Mouse (Mus musculus) CH12F3 (cell line): ENCODE data around the gene Atrn.

Source experiments
- in situ Hi-C: fragments of 300-500 bp; cut with MboI; formaldehyde crosslinking; loops from 2 replicates; pipeline ENCODE4 v1.14.3; 2020; ENCODE audit warnings: low sequenced_read_pairs

Gene Atrn

DNA sequence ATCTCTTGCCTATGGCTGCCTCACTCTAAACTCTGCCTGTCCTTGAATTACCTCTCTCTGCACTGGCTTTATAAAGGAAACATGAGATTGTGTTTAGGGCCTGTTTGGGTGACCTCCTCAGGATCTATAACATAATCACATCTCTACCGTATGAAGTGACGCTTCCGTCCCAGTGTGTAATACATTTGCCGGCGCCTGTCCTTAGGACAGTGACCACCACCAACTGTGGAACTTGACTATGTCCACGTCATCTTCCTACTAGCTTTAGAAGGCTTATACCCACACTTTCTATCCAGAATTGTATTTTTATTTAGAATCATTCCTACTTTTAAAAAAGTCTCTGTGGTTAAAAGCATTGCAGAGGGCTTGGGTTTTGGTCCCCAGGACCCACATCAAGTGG lies 131.9 kb downstream of the Atrn start:
- in situ Hi-C loops = no loop called here

DNA sequence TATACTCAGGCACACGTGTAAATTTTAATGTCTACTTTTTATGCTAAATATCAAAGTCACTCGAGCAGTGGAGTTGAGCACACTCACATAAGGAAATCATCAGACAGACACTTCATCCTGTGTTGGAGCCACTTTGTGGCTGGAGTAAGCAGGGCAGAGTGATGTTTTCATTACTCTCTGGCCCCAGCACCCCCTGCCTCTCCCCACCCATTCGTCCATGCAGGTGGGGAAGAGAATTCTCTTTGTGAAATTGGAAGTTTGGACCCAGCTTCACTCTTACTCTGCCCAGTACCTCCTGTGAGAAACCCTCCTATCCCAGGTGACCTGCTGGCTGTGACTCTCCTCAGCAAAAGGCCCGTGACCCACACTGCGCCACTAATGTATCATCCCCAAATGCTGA lies 132.4 kb downstream of the Atrn start:
- in situ Hi-C loops = no loop called here

DNA sequence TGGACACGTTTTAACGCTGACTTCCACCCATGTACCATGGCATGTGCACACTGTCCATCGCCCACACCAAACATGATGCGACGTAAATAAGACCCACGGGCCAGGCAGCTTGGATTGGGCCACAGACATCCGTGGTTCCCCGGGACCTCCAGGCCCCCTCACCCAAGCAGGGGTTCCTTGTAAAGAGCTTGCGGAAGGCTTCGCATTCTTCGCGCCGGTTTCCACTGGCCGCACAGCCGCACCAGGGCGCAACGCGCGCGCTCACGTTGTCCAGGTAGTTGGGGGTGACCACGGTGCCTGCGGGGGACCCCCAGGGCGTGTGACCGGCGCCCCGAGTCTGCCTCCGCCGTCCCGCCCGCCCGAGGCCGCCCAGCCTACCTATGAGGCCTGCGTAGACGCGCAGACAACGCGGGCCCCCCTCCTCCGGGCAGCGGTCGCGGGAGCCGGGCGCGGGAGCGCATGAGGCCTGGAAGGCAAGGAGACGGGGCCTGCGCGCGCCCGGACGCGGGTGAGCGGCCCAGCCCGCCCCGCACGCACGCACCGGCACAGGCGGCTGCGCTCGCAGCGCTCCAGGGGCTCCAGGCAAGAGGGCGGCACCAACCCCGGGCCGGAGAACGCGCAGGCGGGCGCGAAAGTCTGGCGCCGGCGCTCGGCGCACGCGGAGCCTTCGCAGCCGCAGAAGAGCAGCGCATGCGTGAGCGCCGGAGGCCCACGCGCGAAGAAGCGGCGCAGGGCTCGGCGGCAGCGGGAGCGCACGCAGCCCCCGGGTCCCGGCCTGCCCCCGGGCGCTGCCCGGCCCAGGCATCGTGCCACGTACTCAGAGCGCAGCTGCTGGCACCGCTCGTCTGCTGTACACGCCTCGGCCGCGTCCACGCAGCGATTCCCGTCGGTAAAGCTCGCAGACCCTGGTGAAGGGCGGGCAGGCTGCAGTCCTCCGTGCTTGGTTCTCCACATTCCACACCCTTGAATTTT lies 134.8 kb downstream of the Atrn start:
- in situ Hi-C loops = no loop called here

DNA sequence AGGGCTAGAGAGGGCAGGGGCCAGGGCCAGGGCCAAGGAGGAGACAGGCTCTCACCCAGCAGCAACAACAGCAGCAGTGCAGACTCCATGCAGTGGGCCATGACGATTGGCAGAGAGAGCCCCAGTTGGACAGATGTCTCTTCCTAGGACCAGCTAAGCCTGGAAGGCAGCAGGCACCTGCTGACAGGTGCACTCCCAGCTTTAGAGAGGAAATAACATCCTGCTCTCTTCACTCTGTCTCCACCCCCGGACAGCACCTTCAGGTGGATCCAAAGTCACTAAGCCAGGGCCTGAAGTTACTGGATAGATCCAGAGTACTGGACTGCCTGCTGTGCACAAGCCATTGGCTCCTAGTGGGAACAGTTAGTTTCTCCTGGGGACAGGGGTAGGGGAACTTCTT lies 136.7 kb downstream of the Atrn start, which contains the start of gene Gfra4:
Gene Gfra4, minus strand, starts transcription at position 101 of the 400 bp plus-strand sequence.
- in situ Hi-C loops = no loop called here

DNA sequence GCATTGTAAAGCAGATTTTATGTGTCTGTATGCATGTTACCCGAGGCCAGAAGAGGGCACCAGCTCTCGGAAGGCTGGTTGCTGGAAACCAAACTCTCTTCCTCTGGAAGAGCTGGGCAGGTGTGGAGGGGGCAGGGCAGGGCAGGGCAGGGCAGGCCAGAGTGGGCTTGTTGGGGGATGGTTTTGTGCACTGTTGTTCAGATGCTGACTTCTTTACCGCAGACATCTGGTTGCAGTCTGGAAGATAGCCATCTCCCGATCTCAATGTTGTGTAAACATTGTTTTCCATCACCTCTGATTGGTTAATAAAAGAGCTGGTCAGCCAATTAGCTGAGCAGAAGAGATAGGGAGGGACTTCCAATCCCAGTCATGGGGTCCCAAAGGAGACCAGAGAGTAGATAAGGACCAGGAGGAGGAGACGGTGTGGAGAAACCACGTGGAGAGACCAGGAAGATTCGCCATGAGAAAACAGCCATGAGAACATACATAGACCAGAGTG lies 138.1 kb downstream of the Atrn start:
- in situ Hi-C loops = no loop called here

DNA sequence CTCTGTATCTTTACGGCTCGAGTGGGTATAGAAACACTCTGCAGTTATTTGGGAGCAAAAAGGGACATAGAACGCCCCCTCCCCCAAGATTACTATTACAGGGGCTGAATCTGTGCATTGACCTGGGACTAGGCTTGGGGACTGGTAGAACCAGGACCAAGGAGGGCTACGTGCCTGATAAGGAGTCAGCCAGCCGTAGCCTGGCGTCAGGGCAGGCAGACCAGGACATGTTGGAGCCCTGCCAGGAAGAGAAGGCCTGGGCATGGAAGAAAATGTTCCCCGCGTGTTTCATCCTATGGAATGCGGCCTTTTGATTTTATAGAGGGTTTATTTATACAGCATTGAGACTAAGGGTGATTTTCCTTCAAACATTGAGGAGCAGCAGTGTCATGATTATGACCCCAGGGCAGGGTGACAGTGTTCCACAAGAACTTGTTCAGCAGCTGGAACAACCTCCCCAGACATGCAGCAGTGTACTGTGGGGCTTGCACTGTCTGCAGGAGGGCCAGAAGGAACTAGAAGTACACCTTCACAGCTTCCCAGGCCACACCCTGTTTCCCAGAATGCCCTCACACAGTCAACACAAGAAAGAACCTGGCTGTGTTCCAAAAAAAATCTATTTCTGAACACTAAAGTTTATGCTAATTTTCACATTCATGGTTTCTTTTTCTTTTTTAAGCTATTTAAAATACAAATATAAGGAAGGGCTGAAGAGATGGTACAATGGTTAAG lies 138.9 kb downstream of the Atrn start:
- in situ Hi-C loops = no loop called here

DNA sequence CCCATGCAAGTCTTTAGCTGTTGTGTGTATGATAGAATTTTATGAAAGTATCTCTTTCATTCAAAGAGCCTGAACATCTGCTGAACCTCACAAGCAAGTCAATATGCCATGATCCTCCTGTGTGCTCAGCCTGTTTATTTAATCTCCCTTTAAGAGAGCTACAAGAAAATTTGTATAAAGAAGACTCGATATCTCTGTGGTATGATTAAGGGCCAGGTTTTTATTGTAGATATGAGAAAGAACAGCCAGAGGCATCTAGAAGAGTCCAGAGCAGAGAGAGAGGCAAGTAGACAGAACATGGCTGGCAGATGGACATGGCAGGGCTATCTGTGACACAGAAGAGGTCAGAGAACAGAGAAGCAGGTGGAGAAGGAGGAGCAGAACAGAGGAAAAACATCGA lies 139.7 kb downstream of the Atrn start:
- in situ Hi-C loops = no loop called here

DNA sequence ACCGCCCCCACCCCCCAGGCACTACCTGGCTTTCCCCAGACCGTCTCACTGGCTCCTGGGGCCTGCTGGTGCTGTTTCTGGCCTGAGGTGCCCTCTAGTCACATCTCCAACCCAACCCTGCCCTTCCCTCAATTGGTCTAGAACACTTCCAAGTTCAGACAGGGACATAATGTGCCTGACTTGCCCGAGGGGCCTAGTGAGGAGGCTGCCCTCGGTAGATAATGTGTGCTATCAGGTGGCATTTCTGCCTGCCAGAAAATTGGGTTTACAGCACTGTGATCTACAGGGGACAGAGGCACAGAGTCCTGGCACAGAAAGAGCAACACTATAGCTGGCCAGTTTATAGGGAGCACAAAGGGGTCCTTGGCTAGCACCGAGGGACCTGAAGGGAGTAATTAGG lies 145.7 kb downstream of the Atrn start:
- in situ Hi-C loops = no loop called here

DNA sequence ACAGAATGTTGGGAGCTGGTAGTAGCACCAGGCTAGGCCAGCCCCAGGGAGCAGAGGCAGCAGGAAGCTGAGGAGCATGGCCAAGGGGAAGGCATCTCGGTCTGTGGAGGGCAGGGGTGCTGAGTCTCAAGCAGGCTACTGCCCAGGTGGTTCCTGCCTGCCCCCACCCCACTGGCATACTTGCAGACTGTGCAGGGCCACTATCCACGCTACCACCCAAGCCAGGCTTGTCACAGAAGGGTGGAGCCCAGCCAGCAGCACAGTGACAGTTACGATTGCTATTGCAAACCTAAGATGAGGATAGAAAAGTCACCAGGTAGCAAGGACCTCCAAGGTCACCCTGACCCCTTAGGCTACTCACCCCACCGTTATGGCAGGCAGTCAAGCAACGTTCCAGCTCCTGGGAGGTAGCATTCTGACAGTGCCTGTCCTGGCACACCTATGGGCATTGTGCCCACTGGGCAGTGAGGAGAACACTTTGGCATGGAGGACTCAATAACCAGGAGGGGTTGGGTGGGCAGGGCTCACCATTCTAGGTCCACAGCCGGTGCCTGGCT lies 146.6 kb downstream of the Atrn start:
- in situ Hi-C loops = no loop called here

DNA sequence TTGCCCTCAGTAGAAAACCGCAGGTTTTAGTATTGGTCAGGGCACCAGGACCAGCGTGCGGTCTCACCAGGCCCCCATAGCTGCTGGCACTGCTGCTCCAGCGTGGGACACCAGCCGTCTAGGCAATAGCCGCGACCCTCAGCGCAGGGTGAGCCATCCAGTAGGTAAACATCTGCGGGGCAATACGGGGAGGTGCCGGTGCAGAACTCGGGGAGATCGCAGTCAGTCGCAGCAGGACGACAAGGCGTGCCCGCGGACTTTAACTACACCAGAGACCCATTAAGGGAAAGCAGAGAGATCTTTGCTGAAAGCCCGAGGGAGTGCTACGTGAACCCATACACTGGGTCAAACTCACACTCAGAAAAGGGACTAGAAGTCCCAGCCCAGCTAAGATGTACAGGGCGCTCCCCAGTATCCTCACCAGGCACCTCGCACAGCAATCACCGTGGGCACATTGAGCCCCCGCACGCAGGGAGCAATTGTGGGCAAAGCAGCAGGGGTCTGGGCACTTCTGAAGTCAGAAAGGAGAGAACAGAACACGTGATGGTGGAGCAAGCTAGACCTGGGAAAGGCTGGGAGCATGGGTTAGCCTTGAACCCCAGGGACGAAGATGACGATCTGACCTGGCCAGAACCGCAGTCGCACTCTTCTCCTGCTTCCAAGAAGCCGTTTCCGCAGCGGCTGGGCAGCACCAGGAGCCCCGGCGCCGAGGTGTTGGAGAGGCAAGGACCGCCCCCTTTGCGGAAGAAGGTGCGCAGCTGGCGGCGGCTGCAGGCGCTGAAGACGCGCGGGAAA lies 147.8 kb downstream of the Atrn start:
- in situ Hi-C loops = no loop called here

DNA sequence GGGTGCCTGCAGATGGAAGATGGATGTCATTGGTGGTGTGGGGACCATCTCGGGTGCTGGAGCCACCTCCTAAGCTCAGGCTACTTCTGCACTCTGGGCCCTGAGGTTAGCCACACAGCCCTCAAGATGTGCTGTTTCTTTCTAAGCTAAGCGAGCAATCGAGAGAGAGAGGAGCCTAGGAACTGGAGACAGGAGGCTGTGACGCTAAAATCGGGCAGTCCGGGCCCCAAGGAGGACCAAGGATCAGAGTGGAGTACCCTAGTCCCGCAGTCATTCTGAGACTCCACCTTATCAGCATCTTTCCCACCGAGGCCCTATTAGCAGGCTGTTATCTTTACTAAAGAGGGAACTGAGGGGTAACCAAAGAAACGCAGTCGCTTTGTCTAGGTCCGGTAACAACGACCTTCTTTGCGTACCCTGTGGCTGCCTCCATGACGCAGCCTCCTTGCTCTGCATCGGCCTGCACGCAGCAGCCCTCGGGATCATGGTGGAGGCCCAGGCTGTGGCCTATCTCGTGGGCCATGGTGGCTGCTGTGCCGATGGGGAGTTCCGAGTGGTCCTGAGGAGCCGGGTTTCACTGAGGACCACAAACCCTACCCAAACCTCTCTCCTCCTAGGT lies 148.5 kb downstream of the Atrn start:
- in situ Hi-C loops = no loop called here

DNA sequence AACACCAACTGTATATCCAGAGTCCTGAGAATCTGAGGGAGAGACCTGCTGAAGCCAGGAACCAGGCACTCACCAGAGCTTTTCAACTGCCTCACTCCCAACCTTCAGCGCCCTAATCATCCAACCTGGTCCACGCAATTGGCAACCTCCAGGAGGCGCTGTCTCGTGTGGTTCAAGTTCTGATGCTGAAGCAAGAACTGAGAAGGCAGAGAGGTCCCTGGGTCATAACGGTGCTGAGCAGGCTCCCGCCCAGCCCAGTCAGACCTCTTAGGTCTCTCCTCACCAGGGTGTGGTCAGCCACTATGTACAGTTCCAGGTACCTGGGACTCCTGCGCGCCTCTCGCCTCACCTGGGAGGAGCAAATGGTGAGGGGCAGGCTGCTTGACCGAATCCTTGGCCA lies 149.3 kb downstream of the Atrn start:
- in situ Hi-C loops = no loop called here

DNA sequence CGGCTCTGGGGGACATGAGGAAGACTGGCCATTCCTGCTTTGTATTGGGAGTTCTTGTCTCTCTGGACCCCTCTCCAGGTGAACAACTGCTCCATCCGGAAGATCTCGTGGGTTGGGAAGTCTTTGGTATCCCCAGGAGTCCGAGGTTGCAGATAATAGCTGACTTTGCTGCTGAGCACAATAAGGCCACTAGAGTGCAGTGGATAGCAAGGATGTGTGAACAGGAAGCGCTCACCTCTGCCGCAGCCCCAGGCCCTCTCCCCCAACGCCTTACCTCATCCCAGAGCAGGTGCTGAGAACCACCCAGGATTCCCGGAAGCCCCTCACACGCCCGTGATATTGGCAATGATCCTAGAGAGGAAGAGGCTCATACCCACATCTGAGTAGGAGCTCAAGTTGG lies 149.9 kb downstream of the Atrn start:
- in situ Hi-C loops = no loop called here

DNA sequence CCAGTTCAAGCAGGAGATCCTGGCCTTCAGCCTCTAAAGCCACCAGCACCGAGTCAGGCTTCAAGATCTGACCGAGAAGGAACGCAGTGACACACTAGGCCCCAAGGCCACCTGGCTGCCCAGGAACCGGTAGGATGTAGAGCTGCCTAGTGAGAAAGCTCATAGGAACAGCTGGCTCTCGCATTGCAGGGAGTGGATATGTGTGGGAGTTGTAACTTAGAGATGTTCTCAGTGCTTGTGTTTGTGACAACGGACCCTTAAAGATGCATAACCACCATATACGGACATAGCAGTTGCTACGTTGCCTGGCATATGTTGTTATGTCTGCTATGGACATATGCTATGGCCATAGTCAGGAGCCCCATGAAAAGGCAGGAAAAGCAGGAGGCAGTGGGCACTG lies 152.4 kb downstream of the Atrn start:
- in situ Hi-C loops = no loop called here

DNA sequence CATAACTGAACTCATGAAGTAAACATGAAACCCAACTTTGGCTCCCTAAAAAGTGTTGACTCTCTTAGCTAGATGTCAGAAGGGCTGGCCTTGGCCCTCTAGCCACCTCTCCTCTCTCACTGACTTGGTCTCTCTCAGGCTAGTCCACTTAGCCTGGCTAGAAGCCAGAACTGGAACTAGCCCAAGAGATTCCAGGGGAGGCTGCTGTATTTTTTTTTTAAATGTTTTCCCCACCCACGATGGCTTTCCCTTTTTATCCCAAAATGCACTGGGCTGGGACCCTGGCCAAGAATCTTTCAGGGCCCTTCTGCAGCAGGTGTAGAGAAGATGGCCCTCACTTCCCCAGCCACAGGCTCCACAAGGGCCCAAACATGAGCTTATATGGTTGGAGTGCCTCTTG lies 153.1 kb downstream of the Atrn start:
- in situ Hi-C loops = no loop called here

DNA sequence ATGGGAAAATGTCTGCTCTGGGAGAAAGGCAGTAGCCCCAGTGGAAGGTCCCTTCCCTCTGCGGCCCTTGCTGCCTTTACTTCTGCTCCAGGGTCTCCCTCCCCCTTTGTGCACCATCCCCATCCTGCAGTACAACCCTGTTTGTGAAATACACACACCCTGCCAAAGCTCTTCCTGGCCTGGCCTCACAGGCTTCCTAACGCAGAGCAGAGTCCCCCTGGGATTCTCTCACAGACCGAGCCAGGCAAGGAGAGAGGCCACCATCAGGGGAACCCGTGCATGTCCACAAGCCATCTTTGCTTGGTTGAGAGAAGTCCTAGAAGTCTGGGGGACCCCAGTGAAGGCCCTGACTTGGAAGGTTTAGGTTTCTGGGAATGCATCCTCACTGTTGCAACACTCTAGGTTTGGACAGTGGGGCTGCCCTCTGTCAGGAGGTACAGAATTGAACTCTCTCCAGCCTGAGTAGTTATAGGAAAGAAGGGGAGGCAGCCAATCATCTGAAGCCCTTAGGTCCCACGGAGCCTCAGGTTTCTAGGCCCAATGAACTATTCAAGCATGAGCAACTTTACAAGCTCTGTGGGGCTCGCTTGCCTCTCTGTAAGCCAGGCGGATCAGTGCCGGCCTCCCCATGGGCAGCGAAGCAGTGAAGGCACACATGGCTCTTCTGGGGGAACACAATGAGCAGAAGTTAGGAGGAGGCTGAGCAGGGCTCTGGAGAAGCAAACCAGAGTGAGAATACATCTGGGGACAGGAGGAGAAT lies 153.7 kb downstream of the Atrn start:
- in situ Hi-C loops = no loop called here

DNA sequence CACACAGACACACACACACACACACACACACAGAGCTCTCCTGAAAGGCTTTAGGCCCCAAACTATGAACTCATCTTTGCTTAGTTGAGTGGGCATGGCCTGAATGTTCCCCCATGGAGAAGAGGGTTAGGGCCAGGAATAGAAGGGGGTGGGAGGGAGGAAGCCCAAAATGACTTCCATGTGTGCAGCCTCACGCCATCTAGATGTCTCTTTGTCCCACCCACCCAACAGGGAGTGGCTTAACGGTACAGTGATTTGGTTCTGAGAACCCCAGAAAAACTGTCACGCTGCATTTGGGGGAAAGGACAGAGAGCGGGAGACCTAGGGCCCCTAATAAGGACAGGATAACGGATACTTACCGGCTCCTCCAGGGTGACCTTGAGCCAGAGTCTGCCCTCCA lies 154.5 kb downstream of the Atrn start:
- in situ Hi-C loops = no loop called here

DNA sequence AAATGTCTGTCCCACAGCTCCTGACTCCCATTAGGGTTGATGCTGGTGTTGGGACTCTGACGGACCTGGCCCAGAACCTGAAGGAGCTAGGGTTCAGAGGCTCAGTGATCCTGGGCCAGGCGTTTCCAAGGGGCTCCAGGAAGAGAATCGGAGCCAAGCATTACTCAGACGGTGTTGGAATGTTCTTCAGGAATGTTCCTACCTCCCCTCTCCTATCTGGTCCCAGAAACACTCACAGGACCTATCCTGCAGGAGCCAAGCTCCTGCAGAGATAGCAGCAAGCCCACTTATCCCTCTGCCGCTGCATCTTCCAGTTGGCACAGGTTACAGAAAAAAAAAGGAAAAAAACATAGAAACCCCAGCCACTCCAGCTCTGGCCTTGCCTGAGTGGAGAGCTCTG lies 155.3 kb downstream of the Atrn start:
- in situ Hi-C loops = no loop called here

DNA sequence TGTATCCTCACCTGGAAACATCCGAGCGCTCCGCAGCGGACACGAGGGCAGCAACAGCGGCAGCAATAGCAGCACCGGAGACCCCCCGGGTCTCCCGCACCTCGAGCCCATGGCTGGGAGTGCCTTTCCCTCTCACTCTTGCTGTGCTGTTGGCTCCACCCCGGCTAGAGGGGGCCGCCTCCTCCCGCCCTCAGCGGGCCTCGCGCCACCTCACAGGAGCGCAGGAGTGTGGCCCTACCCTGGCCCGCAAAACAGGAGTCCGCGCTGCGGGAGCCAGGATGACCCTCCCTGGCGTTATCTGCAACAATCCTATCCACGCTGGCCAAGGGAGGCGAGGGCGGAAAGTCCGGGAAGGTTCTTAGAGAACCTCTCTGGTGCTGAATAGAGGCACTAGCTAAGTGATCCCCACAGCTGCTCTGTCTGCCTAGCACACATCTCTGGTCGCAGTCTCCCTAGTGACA lies 157.1 kb downstream of the Atrn start, which contains the start of gene Adam33:
Gene Adam33, minus strand, starts transcription at position 411 of the 461 bp plus-strand sequence.
- in situ Hi-C loops = no loop called here
